Mouse (Mus musculus) midbrain, embryonic 15.5 days (tissue): ENCODE results near the gene Aadacl3. TPM values are rescaled to one million over a fixed set of nuclear protein-coding genes. Genes with fewer than 3 reads are reported as not detected.

ENCODE experiments used
- ATAC-seq: fragments of 200-750 bp; cut with Nextera tagmentation; replicated peaks from 2 replicates; pipeline ENCODE4 v1.8.0; 2017; ENCODE audit warnings: moderate TSS enrichment
- H3K27ac ChIP-seq: fragments of 300-500 bp; sonication (generic); 2 replicates; pipeline ENCODE4 v1.5.1; 2015; ENCODE audit warnings: mild to moderate bottlenecking, inconsistent platforms
- H3K27me3 ChIP-seq: fragments of 300-500 bp; sonication (generic); replicated peaks from 2 replicates; pipeline ENCODE4 v1.6.1; 2015; ENCODE audit warnings: inconsistent platforms
- H3K36me3 ChIP-seq: fragments of 300-500 bp; sonication (generic); replicated peaks from 2 replicates; pipeline ENCODE4 v1.6.1; 2015; ENCODE audit warnings: inconsistent platforms
- H3K4me1 ChIP-seq: fragments of 300-500 bp; sonication (generic); 2 replicates; pipeline ENCODE4 v1.6.1; 2015; ENCODE audit warnings: inconsistent platforms
- H3K4me2 ChIP-seq: fragments of 300-500 bp; sonication (generic); 2 replicates; pipeline ENCODE4 v1.6.1; 2015; ENCODE audit warnings: inconsistent platforms, mild to moderate bottlenecking, moderate library complexity
- H3K4me3 ChIP-seq: fragments of 300-500 bp; sonication (generic); 2 replicates; pipeline ENCODE4 v1.5.1; 2015; ENCODE audit warnings: mild to moderate bottlenecking, inconsistent platforms
- H3K9ac ChIP-seq: fragments of 300-500 bp; sonication (generic); 2 replicates; pipeline ENCODE4 v1.6.1; 2015; ENCODE audit warnings: mild to moderate bottlenecking, inconsistent platforms
- H3K9me3 ChIP-seq: fragments of 300-500 bp; sonication (generic); 2 replicates; pipeline ENCODE4 v1.6.1; 2016; ENCODE audit warnings: inconsistent platforms
- WGBS: fragments of 180-500 bp; shearing (Covaris S2); methylation state at CpG from one replicate; pipeline ENCODE4 v1.1.7; 2015; ENCODE audit warnings: mixed read lengths; 5-methylcytosine and 5-hydroxymethylcytosine counted together
- polyA plus RNA-seq: library from polyadenylated mRNA; unstranded; fragments of >200 nt; fragmentation: Nextera tagmentation; extraction: Ambion mirVana; gene quantifications from 2 replicates; pipeline ENCODE4 v1.2.1, GENCODE M21; 2015

The Aadacl3 gene
- not detected in 2 replicates for polyA plus RNA-seq

- no peaks in the 10 kb centered on the region for H3K27me3 ChIP-seq
- no peak within 1 kb of the TSS for H3K4me3 ChIP-seq
- no peak within 1 kb of the TSS for H3K4me2 ChIP-seq
- peaks cover 22% of the 10 kb centered on the region for H3K9me3 ChIP-seq
- 84% methylated on average over 3 of the region's 3 CpGs for WGBS
- H3K36me3 ChIP-seq: no peaks in the 10 kb centered on the region
- no peaks in the 10 kb centered on the region for H3K4me1 ChIP-seq
- no peak for ATAC-seq
- no peak within 1 kb of the TSS for H3K27ac ChIP-seq
- H3K9ac ChIP-seq: no peak within 1 kb of the TSS
These were observed at the start of gene Aadacl3 for GRCm38 (mm10) chr4:144463656-144464055. TSS of gene Aadacl3 (minus strand) at chr4:144463756.

DNA sequence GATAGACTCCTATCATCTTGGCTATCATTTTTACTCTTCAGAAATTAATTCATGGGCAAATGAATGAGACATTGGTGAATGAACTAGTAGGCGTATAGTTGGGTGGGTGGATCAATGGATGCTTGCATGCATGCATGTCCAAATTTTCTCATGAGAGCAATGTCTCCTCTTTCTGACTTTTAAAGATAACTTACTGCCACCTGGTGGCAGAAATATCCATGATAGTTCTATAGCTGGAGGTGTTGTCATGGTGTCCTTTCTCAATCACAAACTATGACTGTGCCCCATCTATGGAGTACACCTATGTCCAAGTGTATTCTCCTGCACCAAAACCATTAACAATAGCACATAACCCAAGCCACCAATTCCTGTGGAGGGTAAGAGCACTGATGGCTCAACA lies 43.0 kb upstream of the Aadacl3 start:
- H3K4me2 ChIP-seq: no peak overlapping the region
- H3K9me3 ChIP-seq: peaks cover 26% of the 10 kb centered on the region
- H3K4me3 ChIP-seq: no peak overlapping the region
- H3K9ac ChIP-seq: no peak overlapping the region
- no peak overlapping the region for H3K27ac ChIP-seq
- H3K4me1 ChIP-seq: no peaks in the 10 kb centered on the region
- ATAC-seq: no peak
- H3K27me3 ChIP-seq: no peaks in the 10 kb centered on the region
- H3K36me3 ChIP-seq: no peaks in the 10 kb centered on the region
- 90% methylated on average over 1 of the region's 1 CpGs for WGBS

DNA sequence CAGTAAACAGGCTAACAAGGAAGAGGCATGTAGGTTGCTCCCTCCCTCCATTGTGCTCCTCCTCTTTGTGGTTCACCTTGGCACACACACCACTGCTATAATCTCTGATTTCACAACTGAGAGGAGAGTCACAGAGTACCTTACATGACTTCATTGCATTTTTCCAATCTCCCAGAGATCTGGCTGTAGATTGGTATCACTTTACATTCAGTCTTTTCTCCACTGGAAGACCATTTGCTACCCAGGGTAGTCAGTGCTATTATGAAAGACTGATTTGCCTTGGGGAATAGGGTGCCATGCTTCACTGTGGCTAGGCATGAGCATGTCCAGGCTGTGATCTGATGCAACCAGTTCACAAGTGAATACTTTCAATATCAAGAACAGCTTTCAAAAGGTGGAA lies 29.8 kb upstream of the Aadacl3 start:
- Histone ChIP-seq H3K4me1 (no peaks in the 10 kb centered on the region), H3K4me3 (no peak overlapping the region), H3K9me3 (peaks cover 24% of the 10 kb centered on the region), H3K9ac (no peak overlapping the region), H3K36me3 (no peaks in the 10 kb centered on the region), H3K4me2 (no peak overlapping the region), H3K27me3 (no peaks in the 10 kb centered on the region), H3K27ac (no peak overlapping the region)
- no peak for ATAC-seq

GRCm38 (mm10) chr4:144468091-144468490 lies 4.5 kb upstream of the Aadacl3 start:
- Histone ChIP-seq H3K36me3 (no peaks in the 10 kb centered on the region), H3K27ac (no peak overlapping the region), H3K27me3 (no peaks in the 10 kb centered on the region), H3K4me2 (no peak overlapping the region), H3K4me1 (no peaks in the 10 kb centered on the region), H3K4me3 (no peak overlapping the region), H3K9ac (no peak overlapping the region), H3K9me3 (0 out of 2 replicates have a peak, but pooled peaks cover 29% of the 10 kb centered on the region)
- ATAC-seq: no peak
- WGBS: 92% methylated on average over 1 of the region's 1 CpGs

GRCm38 (mm10) chr4:144465206-144465605 lies 1.6 kb upstream of the Aadacl3 start:
- Histone ChIP-seq H3K36me3 (no peaks in the 10 kb centered on the region), H3K4me3 (no peak overlapping the region), H3K27ac (no peak overlapping the region), H3K9me3 (peaks cover 22% of the 10 kb centered on the region), H3K27me3 (no peaks in the 10 kb centered on the region), H3K4me2 (no peak overlapping the region), H3K4me1 (no peaks in the 10 kb centered on the region), H3K9ac (no peak overlapping the region)
- ATAC-seq: no peak
- 79% methylated on average over 2 of the region's 2 CpGs for WGBS

GRCm38 (mm10) chr4:144453217-144453616 lies 10.3 kb downstream of the Aadacl3 start, which contains the start of gene Gm9944:
TSS of gene Gm9944 (minus strand) at chr4:144453317.
- Histone ChIP-seq H3K9me3 (peaks cover 22% of the 10 kb centered on the region), H3K9ac (no peak within 1 kb of the TSS), H3K27me3 (no peaks in the 10 kb centered on the region), H3K4me1 (no peaks in the 10 kb centered on the region), H3K4me3 (no peak within 1 kb of the TSS), H3K36me3 (no peaks in the 10 kb centered on the region), H3K27ac (no peak within 1 kb of the TSS), H3K4me2 (no peak within 1 kb of the TSS)
- 65% methylated on average over 2 of the region's 2 CpGs for WGBS
- no peak for ATAC-seq

DNA sequence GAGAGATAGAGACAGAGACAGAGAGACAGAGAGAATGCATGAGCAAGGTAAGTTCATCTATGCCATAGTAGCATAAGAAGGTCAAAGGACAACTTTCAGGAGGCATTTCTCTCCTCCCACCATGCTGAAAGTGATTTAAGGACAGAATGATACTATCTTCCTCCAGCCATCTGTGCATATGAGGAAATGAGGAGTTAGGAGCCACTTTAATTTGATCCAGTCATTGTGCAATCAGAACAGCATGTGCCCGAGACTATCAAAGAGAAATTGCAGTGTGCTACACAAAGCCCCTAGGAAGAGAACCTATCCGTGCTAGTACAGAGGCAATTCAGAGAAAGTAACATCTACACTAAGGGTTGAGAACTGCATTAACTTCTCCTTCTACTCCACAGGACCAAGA lies 15.0 kb downstream of the Aadacl3 start:
- Histone ChIP-seq H3K27ac (no peak overlapping the region), H3K4me3 (no peak overlapping the region), H3K9ac (no peak overlapping the region), H3K4me2 (no peak overlapping the region), H3K9me3 (peaks cover 14% of the 10 kb centered on the region; the same call in 1 of the 2 replicates), H3K36me3 (no peaks in the 10 kb centered on the region), H3K27me3 (no peaks in the 10 kb centered on the region), H3K4me1 (no peaks in the 10 kb centered on the region)
- no peak for ATAC-seq
- WGBS: 84% methylated on average over 2 of the region's 2 CpGs

- Histone ChIP-seq H3K4me2 (no peak overlapping the region), H3K27me3 (no peaks in the 10 kb centered on the region)
These were observed 22.0 kb downstream of the Aadacl3 start for GRCm38 (mm10) chr4:144441582-144441981.

GRCm38 (mm10) chr4:144441095-144441494 lies 22.5 kb downstream of the Aadacl3 start:
- peaks cover 17% of the 10 kb centered on the region for H3K9me3 ChIP-seq
- no peak overlapping the region for H3K4me2 ChIP-seq
- no peaks in the 10 kb centered on the region for H3K4me1 ChIP-seq
- WGBS: 83% methylated on average over 4 of the region's 4 CpGs
- H3K36me3 ChIP-seq: no peaks in the 10 kb centered on the region
- H3K27me3 ChIP-seq: no peaks in the 10 kb centered on the region
- no peak overlapping the region for H3K27ac ChIP-seq
- no peak overlapping the region for H3K4me3 ChIP-seq
- no peak overlapping the region for H3K9ac ChIP-seq
- no peak for ATAC-seq

More at GRCm38 (mm10) chr4:144441582-144441981, 22.0 kb downstream of the Aadacl3 start:
- H3K9ac ChIP-seq: no peak overlapping the region
- H3K4me3 ChIP-seq: no peak overlapping the region
- WGBS: 76% methylated on average over 1 of the region's 1 CpGs
- no peak for ATAC-seq
- H3K9me3 ChIP-seq: peaks cover 21% of the 10 kb centered on the region
- no peaks in the 10 kb centered on the region for H3K4me1 ChIP-seq
- H3K36me3 ChIP-seq: no peaks in the 10 kb centered on the region
- no peak overlapping the region for H3K27ac ChIP-seq

- Histone ChIP-seq H3K4me3 (no peak within 1 kb of the TSS), H3K27ac (no peak within 1 kb of the TSS), H3K4me1 (no peaks in the 10 kb centered on the region), H3K27me3 (no peaks in the 10 kb centered on the region), H3K4me2 (no peak within 1 kb of the TSS), H3K9ac (no peak within 1 kb of the TSS), H3K36me3 (no peaks in the 10 kb centered on the region), H3K9me3 (peaks cover 17% of the 10 kb centered on the region)
- ATAC-seq: no peak
These were observed 24.9 kb downstream of the Aadacl3 start, which contains the start of gene 1700012P22Rik for GRCm38 (mm10) chr4:144438672-144439071. TSS of gene 1700012P22Rik (minus strand) at chr4:144438772.

- no peak for ATAC-seq
- H3K4me3 ChIP-seq: no peak overlapping the region
- H3K27me3 ChIP-seq: no peaks in the 10 kb centered on the region
- WGBS: 83% methylated on average over 5 of the region's 5 CpGs
- H3K9ac ChIP-seq: no peak overlapping the region
- no peak overlapping the region for H3K4me2 ChIP-seq
- H3K4me1 ChIP-seq: no peaks in the 10 kb centered on the region
- peaks cover 8% of the 10 kb centered on the region for H3K9me3 ChIP-seq
- H3K36me3 ChIP-seq: no peaks in the 10 kb centered on the region
- no peak overlapping the region for H3K27ac ChIP-seq
These were observed 30.3 kb downstream of the Aadacl3 start for GRCm38 (mm10) chr4:144433216-144433615.

GRCm38 (mm10) chr4:144430723-144431122 lies 32.8 kb downstream of the Aadacl3 start:
- no peaks in the 10 kb centered on the region for H3K4me1 ChIP-seq
- H3K27ac ChIP-seq: no peak overlapping the region
- no peaks in the 10 kb centered on the region for H3K27me3 ChIP-seq
- H3K9ac ChIP-seq: no peak overlapping the region
- no peak overlapping the region for H3K4me2 ChIP-seq
- ATAC-seq: no peak
- H3K9me3 ChIP-seq: peaks cover 7% of the 10 kb centered on the region
- WGBS: 88% methylated on average over 2 of the region's 2 CpGs
- no peak overlapping the region for H3K4me3 ChIP-seq
- no peaks in the 10 kb centered on the region for H3K36me3 ChIP-seq

DNA sequence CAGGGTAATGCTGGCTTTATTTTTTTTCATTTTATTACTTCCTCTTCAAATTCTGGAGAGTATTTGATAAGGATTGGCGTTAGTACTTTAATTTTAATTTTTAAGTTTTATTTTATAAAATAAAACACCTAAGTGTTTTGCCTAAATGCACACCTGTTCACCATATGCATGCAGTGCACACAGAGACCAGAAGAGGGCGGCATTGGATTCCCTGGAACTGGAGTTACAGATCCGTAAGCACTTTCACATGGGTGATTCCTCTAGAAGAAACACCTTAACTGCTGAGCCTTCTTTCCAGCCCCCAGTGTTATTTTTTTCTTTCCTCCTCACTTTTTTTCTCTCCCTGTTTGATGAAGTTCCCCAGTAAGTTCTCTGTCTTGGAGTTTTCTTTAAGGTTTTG lies 34.7 kb downstream of the Aadacl3 start:
- Histone ChIP-seq H3K9me3 (peaks cover 7% of the 10 kb centered on the region), H3K4me1 (no peaks in the 10 kb centered on the region), H3K27ac (no peak overlapping the region), H3K27me3 (no peaks in the 10 kb centered on the region), H3K9ac (no peak overlapping the region), H3K36me3 (no peaks in the 10 kb centered on the region), H3K4me2 (no peak overlapping the region), H3K4me3 (no peak overlapping the region)
- no peak for ATAC-seq
- WGBS: 24% methylated on average over 3 of the region's 3 CpGs
